In the genomic region with DNA sequence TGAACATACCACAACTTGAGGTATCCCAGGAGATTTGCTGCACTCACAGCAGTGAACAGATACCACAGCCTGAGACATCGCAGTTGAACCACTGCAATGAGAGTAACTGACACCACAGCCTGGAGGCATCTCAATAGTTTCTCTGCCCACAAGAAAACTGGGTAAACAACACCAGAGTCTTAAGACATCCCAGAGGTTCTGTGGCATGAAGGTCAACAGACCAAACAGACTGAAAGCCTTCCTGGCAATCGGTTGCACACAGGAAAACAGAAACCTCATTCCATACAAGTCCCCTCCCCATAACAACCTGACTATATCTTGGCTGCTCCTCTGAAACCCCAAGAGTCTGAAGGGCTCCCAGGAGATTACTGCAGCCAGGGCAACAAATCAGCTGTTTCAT, we compare ENCODE assay signal across 25 mouse cellular contexts. TPM values are rescaled to one million over a fixed set of nuclear protein-coding genes. Genes with fewer than 3 reads are reported as not detected.
"Had no signal": no experiment of that assay in that cellular context is flagged by ENCODE, and none has a peak within 500 bp of the region (broad histone marks: within the 10 kb centered on the region; RNA-seq: fewer than 3 reads in every experiment).

No protein-coding gene starts in this region.

- H3K4me1 ChIP-seq: neural tube, embryonic 12.5 days; neural tube, embryonic 13.5 days; neural tube, embryonic 15.5 days; stomach, embryonic 15.5 days had no signal

- H3K27ac ChIP-seq: neural tube, embryonic 12.5 days; neural tube, embryonic 13.5 days; neural tube, embryonic 15.5 days; stomach, embryonic 15.5 days; stomach, postnatal 0 days had no signal

- H3K4me3 ChIP-seq: neural tube, embryonic 12.5 days; neural tube, embryonic 13.5 days; neural tube, embryonic 15.5 days; stomach, embryonic 15.5 days had no signal

- H3K27me3 ChIP-seq: neural tube, embryonic 12.5 days; neural tube, embryonic 13.5 days; neural tube, embryonic 15.5 days; stomach, embryonic 15.5 days had no signal

- H3K4me2 ChIP-seq: neural tube, embryonic 12.5 days; neural tube, embryonic 13.5 days; neural tube, embryonic 15.5 days; stomach, embryonic 15.5 days had no signal

- H3K36me3 ChIP-seq: neural tube, embryonic 12.5 days; neural tube, embryonic 13.5 days; neural tube, embryonic 15.5 days; stomach, embryonic 15.5 days had no signal

- H3K9me3 ChIP-seq: stomach, embryonic 15.5 days had no signal

- DNase-seq: retina, postnatal 1 day; right cerebral cortex, adult 18-20 months; right cerebral cortex, postnatal 14 days; right cerebral cortex, postnatal 25 days; right cerebral cortex, postnatal 4 days; spleen, adult 18-20 months; thymus, adult 18-20 months; thymus, adult 2 months; thymus, postnatal 14 days; thymus, postnatal 25 days; thymus, postnatal 36 days; thymus, postnatal 4 days had no signal

- H3K9ac ChIP-seq: neural tube, embryonic 12.5 days; neural tube, embryonic 13.5 days; neural tube, embryonic 15.5 days; stomach, embryonic 15.5 days had no signal

RNA-seq across cellular contexts. Expression of a gene that starts 22.2 kb away (rescaled TPM):
- polyA plus RNA-seq: neural tube, embryonic 11.5 days; neural tube, embryonic 12.5 days; neural tube, embryonic 13.5 days; neural tube, embryonic 14.5 days; neural tube, embryonic 15.5 days; small intestine, adult 2 months; stomach, embryonic 14.5 days; stomach, embryonic 15.5 days; stomach, embryonic 16.5 days; stomach, postnatal 0 days; testis, adult 2 months; thymus, adult 2 months; thymus, postnatal 0 days had no signal

RNA-seq across cellular contexts. Expression of a gene that starts 26.4 kb away (rescaled TPM):
- polyA plus RNA-seq: neural tube, embryonic 11.5 days; neural tube, embryonic 12.5 days; neural tube, embryonic 13.5 days; neural tube, embryonic 14.5 days; neural tube, embryonic 15.5 days; small intestine, adult 2 months; spleen, adult 2 months; stomach, embryonic 14.5 days; stomach, embryonic 15.5 days; stomach, embryonic 16.5 days; stomach, postnatal 0 days; testis, adult 2 months; thymus, adult 2 months; thymus, postnatal 0 days had no signal
